Mouse (Mus musculus): ENCODE measurements at regions not wholly inside any gene's neighbourhood (a gene's known extent, or its start where the extent isn't known, plus 50 kb on each side); places are given as distances from the start of the nearest gene placed in this dataset.

DNA sequence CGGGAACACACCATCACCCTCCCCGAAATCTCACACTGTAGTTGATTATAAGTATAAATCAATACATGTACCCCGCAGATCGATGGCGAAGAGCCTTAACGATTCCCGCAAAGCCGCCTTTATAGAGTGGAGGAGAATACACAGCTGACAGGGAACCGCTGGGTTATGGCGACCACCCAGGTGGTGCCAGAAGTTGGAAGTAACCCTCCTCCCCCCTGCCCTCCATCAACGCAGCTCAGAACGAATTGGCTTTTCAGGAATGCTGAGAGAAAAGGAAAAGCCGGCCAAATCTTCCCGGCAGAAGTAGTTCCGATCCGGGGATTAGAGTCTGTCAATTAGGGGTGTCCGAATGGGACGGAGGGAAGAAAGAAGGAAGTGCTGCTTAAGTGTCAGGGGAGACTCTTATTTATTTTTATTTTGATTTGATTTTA, 75.6 kb upstream of the Hmga2 start:
- DNase-seq, result no peak

DNA sequence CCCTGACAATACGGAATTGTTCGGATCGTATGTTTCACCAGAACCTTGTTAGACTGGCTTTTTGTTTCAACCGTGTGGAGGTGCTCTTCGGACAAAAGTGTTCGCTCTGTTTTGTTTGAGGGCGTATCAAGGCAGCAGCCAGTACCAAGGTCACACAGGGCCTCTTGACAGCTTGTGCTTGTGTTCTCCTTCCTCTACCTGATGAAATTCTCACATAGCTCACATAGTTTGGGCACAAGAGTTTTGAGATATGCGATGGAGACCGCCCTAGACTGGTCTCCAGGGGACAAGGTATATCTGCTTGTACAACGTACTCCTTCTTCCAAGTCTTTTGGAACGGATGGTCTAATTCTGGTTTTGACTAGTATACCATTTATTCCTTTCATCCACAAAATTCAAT, 70.9 kb upstream of the Hmga2 start:
- DNase-seq, result no peak

DNA sequence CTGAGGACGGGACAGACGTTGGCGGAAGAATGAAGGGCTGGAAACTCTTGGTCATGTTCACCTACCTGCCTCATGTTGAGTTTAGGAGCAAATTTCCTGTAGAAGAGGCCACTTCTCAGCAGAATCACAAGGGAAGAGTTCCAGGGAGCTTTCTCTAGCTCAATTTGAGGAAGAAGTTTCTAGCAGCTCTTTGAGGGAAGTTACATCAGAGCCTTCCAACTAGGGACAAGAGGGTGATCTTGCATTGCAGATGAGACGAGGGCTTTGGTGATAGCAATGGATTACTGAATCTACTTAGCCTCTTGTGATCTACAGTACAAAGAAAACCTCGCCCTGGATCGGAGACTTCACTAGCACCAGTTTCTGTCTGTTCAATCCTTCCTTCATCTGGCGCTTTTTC, 65.3 kb upstream of the Hmga2 start:
- no peak for DNase-seq

DNA sequence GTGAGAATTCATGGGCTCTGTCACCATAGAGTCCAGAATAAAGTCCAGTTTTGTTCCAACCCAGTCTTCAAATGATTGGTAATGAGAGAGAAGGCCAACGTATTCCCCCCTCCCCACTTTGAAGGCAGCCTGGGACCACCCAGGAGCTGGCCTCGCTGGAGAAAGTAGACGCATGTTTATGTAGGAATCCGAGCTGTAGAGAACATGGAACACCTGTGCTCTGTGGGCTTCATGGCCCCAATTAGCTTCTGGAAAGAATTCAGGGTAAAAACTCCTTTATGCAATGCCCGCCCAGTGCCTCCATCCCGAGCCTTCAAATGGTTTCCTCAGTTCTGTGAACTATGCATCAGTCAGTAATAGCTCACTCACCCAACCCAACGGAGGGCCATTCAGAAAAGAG, 62.3 kb upstream of the Hmga2 start:
- DNase-seq, result no peak

DNA sequence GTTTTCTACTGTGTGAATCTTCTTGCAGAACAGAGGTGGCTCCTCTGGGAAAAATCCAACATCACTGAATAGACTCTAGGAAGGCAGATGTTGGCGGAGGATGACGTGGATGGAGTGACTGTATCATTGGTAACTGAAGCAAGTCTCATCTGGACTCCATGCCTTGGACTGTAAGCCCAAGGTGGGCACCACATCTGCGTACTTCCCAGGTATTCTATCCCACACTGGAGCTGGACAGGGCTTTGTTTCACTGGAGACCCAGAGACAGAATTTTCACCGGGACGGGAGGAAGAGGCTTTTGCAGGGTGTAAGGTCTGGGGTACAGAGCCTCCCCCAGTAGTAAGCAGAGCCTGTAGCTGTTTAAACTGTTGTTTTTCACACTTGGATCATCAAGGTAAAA, 52.1 kb upstream of the Hmga2 start:
- DNase-seq, result no peak

DNA sequence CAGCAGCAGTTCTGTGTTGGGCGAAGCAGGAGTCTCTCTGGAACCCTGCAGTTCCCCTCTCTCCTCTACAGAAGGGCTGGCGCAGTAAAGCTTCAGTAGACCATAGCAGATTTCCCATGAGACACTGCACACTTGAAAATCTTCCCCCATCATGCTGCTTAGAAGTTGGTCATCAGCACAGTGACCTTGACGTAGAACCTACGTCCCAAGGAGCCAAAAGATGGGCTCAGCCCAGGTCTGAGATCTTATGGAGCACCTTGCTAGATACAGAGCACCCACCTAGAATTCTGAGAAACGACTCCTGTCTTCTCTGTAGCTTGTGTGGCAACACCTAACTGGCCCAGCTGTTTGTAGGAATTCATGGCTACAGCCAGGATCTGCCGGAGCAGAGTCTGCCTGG, 51.7 kb upstream of the Hmga2 start:
- no peak for DNase-seq

DNA sequence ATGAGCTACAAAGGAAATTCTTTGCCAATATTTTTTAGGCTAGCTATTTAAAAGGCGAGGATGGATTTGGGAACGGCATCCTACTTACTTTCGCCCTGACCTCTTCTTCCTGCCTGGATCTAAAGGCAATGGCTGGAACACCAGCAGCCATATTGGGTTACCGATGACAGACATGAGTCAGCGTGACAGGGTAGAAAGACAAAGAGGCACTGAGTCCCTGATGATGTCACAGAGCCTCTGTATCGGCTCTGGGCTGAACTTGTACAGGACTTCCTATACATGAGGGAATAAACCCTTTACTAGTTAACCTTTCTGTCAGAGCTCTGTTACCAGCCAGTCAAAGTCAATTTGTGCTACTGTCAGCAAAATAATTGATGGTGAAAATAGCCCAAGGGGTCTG, 50.7 kb upstream of the Hmga2 start:
- no peak for DNase-seq
